Comparison of ENCODE assay signal across 8 mouse cellular contexts in genomic region chr16:37869470-37870231, GRCm38 (mm10). TPM values are rescaled to one million over a fixed set of nuclear protein-coding genes. Genes with fewer than 3 reads are reported as not detected.
DNase-seq lines count a peak whose midpoint lies in the region; ATAC-seq and TF ChIP-seq lines count a peak whose summit lies in the region.

No protein-coding gene starts in this region.

- H3K9ac ChIP-seq in heart, postnatal 0 days (replicated peaks; ENCODE audit: low read depth, low read length) = peak overlapping the region; percentile 91

- H3K4me3 ChIP-seq in heart, postnatal 0 days (ENCODE audit: low read depth, low read length) = peak overlapping the region; percentile 81

- no peaks in the 10 kb centered on the region for H3K36me3 ChIP-seq in heart, postnatal 0 days (replicated peaks; ENCODE audit: control insufficient read depth, insufficient read depth, low read length)

- H3K4me1 ChIP-seq in heart, postnatal 0 days (ENCODE audit: control insufficient read depth, insufficient read depth) = peaks cover 31% of the 10 kb centered on the region

- ATAC-seq in heart, postnatal 0 days (ENCODE audit: insufficient read depth, low read depth) = no peak

- no peaks in the 10 kb centered on the region for H3K9me3 ChIP-seq in heart, postnatal 0 days (replicated peaks; ENCODE audit: control insufficient read depth, low read length)

- H3K27me3 ChIP-seq in heart, postnatal 0 days (ENCODE audit: control insufficient read depth, insufficient read depth, low read length) = no peaks in the 10 kb centered on the region

- TF ChIP-seq EP300 in heart, postnatal 0 days (IDR thresholded peaks at IDR 0.05; ENCODE audit: low read depth) = no peak

- WGBS in heart, postnatal 0 days = 11% methylated on average over 4 of the region's 4 CpGs

- DNase-seq in kidney, adult 9 months = peak; percentile 69
- no peak for DNase-seq in kidney, postnatal 25 days
- peak; percentile 80 for DNase-seq in adipocyte (ENCODE audit: low spot score)
- peak; percentile 69 for DNase-seq in heart, postnatal 0 days (ENCODE audit: low spot score)
- DNase-seq in lung, postnatal 25 days (ENCODE audit: low spot score) = peak; percentile 29
- no peak for DNase-seq in frontal cortex, postnatal 14 days (ENCODE audit: low spot score in 2 of 2)
- DNase-seq in adrenal gland, postnatal 36 days = no peak
- DNase-seq in right cerebral cortex, postnatal 10 days (ENCODE audit: low spot score in 2 of 2) = no peak

- TF ChIP-seq CTCF in heart, postnatal 0 days (IDR thresholded peaks at IDR 0.05; ENCODE audit: low read depth) = no peak

- H3K4me2 ChIP-seq in heart, postnatal 0 days (ENCODE audit: low read depth, low read length) = peak overlapping the region; percentile 78

- H3K27ac ChIP-seq in heart, postnatal 0 days (ENCODE audit: low read depth) = peak overlapping the region; percentile 95

RNA-seq across cellular contexts. Expression of gene Lrrc58, which starts 1.5 kb away (rescaled TPM):
- 57.6 and 69.2 TPM in 2 replicates for total RNA-seq in heart, postnatal 0 days (2014; rRNA removed; ENCODE audit: low replicate concordance)
- 23.7 and 24.2 TPM in 2 replicates for polyA plus RNA-seq in heart, postnatal 0 days (2015; fragmentation: Nextera tagmentation; extraction: Ambion mirVana)
- total RNA-seq in adrenal gland, postnatal 36 days (2021) = 100 to 1,000 TPM; 196 to 310 TPM

RNA-seq across cellular contexts. Expression of gene Gm36028, which starts 8.7 kb away (rescaled TPM):
- 3.7 and 8.4 TPM in 2 replicates for total RNA-seq in heart, postnatal 0 days (2014; rRNA removed; ENCODE audit: low replicate concordance)
- 3.5 and 4.2 TPM in 2 replicates for polyA plus RNA-seq in heart, postnatal 0 days (2015; fragmentation: Nextera tagmentation; extraction: Ambion mirVana)
- under 1 TPM in 1 of 2 experiments, not detected in 1; 0.49 TPM for total RNA-seq in adrenal gland, postnatal 36 days (2021)

RNA-seq across cellular contexts. Expression of gene Gpr156, which starts 46.6 kb away (rescaled TPM):
- 0.34 and 0.93 TPM in 2 replicates for total RNA-seq in heart, postnatal 0 days (2014; rRNA removed; ENCODE audit: low replicate concordance)
- polyA plus RNA-seq in heart, postnatal 0 days (2015; fragmentation: Nextera tagmentation; extraction: Ambion mirVana) = 0.04 and 0.10 TPM in 2 replicates
- under 1 TPM; 0.10 to 0.13 TPM for total RNA-seq in adrenal gland, postnatal 36 days (2021)

Comparison
In these comparisons a context has a peak if more than half of its experiments do, and no peak if none do; other contexts are left out.
1. DNase-seq: peak in kidney, adult 9 months (single experiment), adipocyte (single experiment), heart, postnatal 0 days (single experiment) and lung, postnatal 25 days (single experiment); none in kidney, postnatal 25 days (0 of 2), frontal cortex, postnatal 14 days (0 of 2), adrenal gland, postnatal 36 days (0 of 2) and right cerebral cortex, postnatal 10 days (0 of 2).